Mouse (Mus musculus) forebrain, embryonic 14.5 days (tissue): ENCODE data around the gene Polr1a. TPM values are rescaled to one million over a fixed set of nuclear protein-coding genes. Genes with fewer than 3 reads are reported as not detected.

ENCODE experiments used
- ATAC-seq: fragments of 200-750 bp; cut with Nextera tagmentation; 2 replicates; pipeline ENCODE4 v1.8.0; 2017; ENCODE audit warnings: mild to moderate bottlenecking, moderate library complexity
- DNase-seq: peaks from one replicate; pipeline ENCODE4 v3.0.0-alpha.2; 2015; ENCODE audit warnings: low spot score
- H3K27ac ChIP-seq: fragments of 300-500 bp; sonication (generic); 2 replicates; pipeline ENCODE4 v1.5.1; 2014; ENCODE audit warnings: low read depth, mild to moderate bottlenecking, control low read depth, low read length, moderate library complexity
- H3K27me3 ChIP-seq: fragments of 300-500 bp; sonication (generic); replicated peaks from 2 replicates; pipeline ENCODE4 v1.6.1; 2014; ENCODE audit warnings: low read length, control low read depth, mixed read lengths; ENCODE audit not compliant: control insufficient read depth, insufficient read depth
- H3K36me3 ChIP-seq: fragments of 300-500 bp; sonication (generic); 2 replicates; pipeline ENCODE4 v1.6.1; 2014; ENCODE audit warnings: low read length, control low read depth; ENCODE audit not compliant: control insufficient read depth, insufficient read depth
- H3K4me1 ChIP-seq: fragments of 300-500 bp; sonication (generic); 2 replicates; pipeline ENCODE4 v1.6.1; 2014; ENCODE audit warnings: antibody characterized with exemption, low read length, control low read depth; ENCODE audit not compliant: control insufficient read depth, insufficient read depth
- H3K4me2 ChIP-seq: fragments of 300-500 bp; sonication (generic); 2 replicates; pipeline ENCODE4 v1.6.1; 2014; ENCODE audit warnings: mild to moderate bottlenecking, control low read depth, low read length
- H3K4me3 ChIP-seq: fragments of 300-500 bp; sonication (generic); 2 replicates; pipeline ENCODE4 v1.5.1; 2014; ENCODE audit warnings: low read depth, low read length, control low read depth
- H3K9ac ChIP-seq: fragments of 300-500 bp; sonication (generic); 2 replicates; pipeline ENCODE4 v1.6.1; 2014; ENCODE audit warnings: mild to moderate bottlenecking, low read length, control low read depth, moderate library complexity
- H3K9me3 ChIP-seq: fragments of 300-500 bp; sonication (generic); replicated peaks from 2 replicates; pipeline ENCODE4 v1.6.1; 2016; ENCODE audit warnings: low read length, control low read depth, mixed read lengths; ENCODE audit not compliant: control insufficient read depth
- WGBS: fragments of 180-500 bp; shearing (Covaris S2); extraction: QIAGEN DNeasy Blood & Tissue Kit; methylation state at CpG from one replicate; pipeline ENCODE4 v1.1.7; 2014; 5-methylcytosine and 5-hydroxymethylcytosine counted together
- polyA plus RNA-seq: library from polyadenylated mRNA; unstranded; fragments of >200 nt; fragmentation: Nextera tagmentation; extraction: Ambion mirVana; gene quantifications from 2 replicates; pipeline ENCODE4 v1.2.1, GENCODE M21; 2014

Polr1a gene
- polyA plus RNA-seq, 1 experiment from 2014 or later = 10.4 TPM

- ATAC-seq = no peak
- Histone ChIP-seq H3K27ac (no peak overlapping the region), H3K4me1 (no peaks in the 10 kb centered on the region), H3K9ac (no peak overlapping the region), H3K4me3 (no peak overlapping the region), H3K36me3 (no peaks in the 10 kb centered on the region), H3K9me3 (no peaks in the 10 kb centered on the region), H3K27me3 (no peaks in the 10 kb centered on the region), H3K4me2 (no peak overlapping the region)
- WGBS = 100% methylated on average over 1 of the region's 1 CpGs
- DNase-seq = no peak
Observed at GRCm38 (mm10) chr6:72028079-72028478, 119.2 kb downstream of the Polr1a start.

GRCm38 (mm10) chr6:72029674-72030073 lies 120.8 kb downstream of the Polr1a start:
- Histone ChIP-seq H3K4me2 (no peak overlapping the region), H3K36me3 (no peaks in the 10 kb centered on the region)
- 88% methylated on average over 6 of the region's 6 CpGs for WGBS

More at GRCm38 (mm10) chr6:72029674-72030073, 120.8 kb downstream of the Polr1a start:
- ATAC-seq (no peak), DNase-seq (no peak)
- Histone ChIP-seq H3K27ac (no peak overlapping the region), H3K9ac (no peak overlapping the region), H3K4me1 (no peaks in the 10 kb centered on the region), H3K9me3 (no peaks in the 10 kb centered on the region), H3K27me3 (no peaks in the 10 kb centered on the region), H3K4me3 (no peak overlapping the region)

Other genes starting within 250 kb of the Polr1a start
- gene Reep1, start 201.5 kb upstream of the Polr1a start, polyA plus RNA-seq = 167 and 200 TPM in 2 replicates
- gene Mrpl35, start 82.1 kb upstream of the Polr1a start, polyA plus RNA-seq = 44.9 and 51.5 TPM in 2 replicates
- gene Immt, start 77.7 kb upstream of the Polr1a start, polyA plus RNA-seq = 157 and 163 TPM in 2 replicates
- gene Ptcd3, start 303 bp upstream of the Polr1a start, polyA plus RNA-seq = 99.9 and 105 TPM in 2 replicates
- 25.5 and 33.1 TPM in 2 replicates for gene St3gal5, start 188.5 kb downstream of the Polr1a start, polyA plus RNA-seq